Mouse (Mus musculus) forebrain, embryonic 15.5 days (tissue): Measurements from ENCODE around the gene Isoc2a. TPM values are rescaled to one million over a fixed set of nuclear protein-coding genes. Genes with fewer than 3 reads are reported as not detected.

Experiments
- ATAC-seq: fragments of 200-750 bp; cut with Nextera tagmentation; replicated peaks from 2 replicates; pipeline ENCODE4 v1.8.0; 2017; ENCODE audit warnings: mild to moderate bottlenecking, moderate TSS enrichment, moderate library complexity
- H3K27ac ChIP-seq: fragments of 300-500 bp; sonication (generic); replicated peaks from 2 replicates; pipeline ENCODE4 v1.5.1; 2015; ENCODE audit warnings: mild to moderate bottlenecking, inconsistent platforms
- H3K27me3 ChIP-seq: fragments of 300-500 bp; sonication (generic); 2 replicates; pipeline ENCODE4 v1.6.1; 2015; ENCODE audit warnings: inconsistent platforms
- H3K36me3 ChIP-seq: fragments of 300-500 bp; sonication (generic); 2 replicates; pipeline ENCODE4 v1.6.1; 2015; ENCODE audit warnings: mild to moderate bottlenecking, inconsistent platforms
- H3K4me1 ChIP-seq: fragments of 300-500 bp; sonication (generic); 2 replicates; pipeline ENCODE4 v1.6.1; 2015; ENCODE audit warnings: inconsistent platforms
- H3K4me2 ChIP-seq: fragments of 300-500 bp; sonication (generic); replicated peaks from 2 replicates; pipeline ENCODE4 v1.6.1; 2015; ENCODE audit warnings: mild to moderate bottlenecking, inconsistent platforms
- H3K4me3 ChIP-seq: fragments of 300-500 bp; sonication (generic); 2 replicates; pipeline ENCODE4 v1.5.1; 2015; ENCODE audit warnings: mild to moderate bottlenecking, inconsistent platforms
- H3K9ac ChIP-seq: fragments of 300-500 bp; sonication (generic); replicated peaks from 2 replicates; pipeline ENCODE4 v1.6.1; 2015; ENCODE audit warnings: mild to moderate bottlenecking, inconsistent platforms
- H3K9me3 ChIP-seq: fragments of 300-500 bp; sonication (generic); 2 replicates; pipeline ENCODE4 v1.6.1; 2016; ENCODE audit warnings: inconsistent platforms
- WGBS: fragments of 180-500 bp; shearing (Covaris S2); methylation state at CpG from one replicate; pipeline ENCODE4 v1.1.7; 2015; ENCODE audit warnings: mixed read lengths; 5-methylcytosine and 5-hydroxymethylcytosine counted together
- polyA plus RNA-seq: library from polyadenylated mRNA; unstranded; fragments of >200 nt; fragmentation: Nextera tagmentation; extraction: Ambion mirVana; gene quantifications from 2 replicates; pipeline ENCODE4 v1.2.1, GENCODE M21; 2015

The Isoc2a gene
- polyA plus RNA-seq, 1 experiment from 2014 or later, result 0.76 TPM

DNA sequence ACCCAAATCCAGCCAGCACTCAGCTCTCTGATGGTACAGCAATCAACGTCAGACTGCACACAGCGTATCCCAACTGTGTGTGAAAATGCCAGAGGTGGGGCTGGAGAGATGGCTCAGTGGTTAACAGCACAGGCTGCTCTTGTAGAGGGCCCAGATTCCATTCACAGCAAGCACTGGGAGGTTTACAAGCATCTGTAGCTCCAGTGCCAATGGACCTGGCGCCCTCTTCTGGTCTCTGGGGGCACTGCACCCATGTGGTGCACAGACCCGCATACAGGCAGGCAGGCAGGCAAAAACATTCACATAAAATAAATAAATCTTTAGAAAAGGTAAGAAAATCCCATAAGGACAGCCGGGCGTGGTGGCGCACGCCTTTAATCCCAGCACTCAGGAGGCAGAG lies 24.2 kb downstream of the Isoc2a start:
- WGBS, result 44% methylated on average over 8 of the region's 8 CpGs
- H3K9me3 ChIP-seq, result no peaks in the 10 kb centered on the region
- no peak overlapping the region for H3K27ac ChIP-seq
- no peak for ATAC-seq
- peaks cover 9% of the 10 kb centered on the region for H3K4me1 ChIP-seq
- no peak overlapping the region for H3K9ac ChIP-seq
- no peak overlapping the region for H3K4me2 ChIP-seq
- H3K36me3 ChIP-seq, result no peaks in the 10 kb centered on the region
- H3K4me3 ChIP-seq, result no peak overlapping the region
- no peaks in the 10 kb centered on the region for H3K27me3 ChIP-seq

DNA sequence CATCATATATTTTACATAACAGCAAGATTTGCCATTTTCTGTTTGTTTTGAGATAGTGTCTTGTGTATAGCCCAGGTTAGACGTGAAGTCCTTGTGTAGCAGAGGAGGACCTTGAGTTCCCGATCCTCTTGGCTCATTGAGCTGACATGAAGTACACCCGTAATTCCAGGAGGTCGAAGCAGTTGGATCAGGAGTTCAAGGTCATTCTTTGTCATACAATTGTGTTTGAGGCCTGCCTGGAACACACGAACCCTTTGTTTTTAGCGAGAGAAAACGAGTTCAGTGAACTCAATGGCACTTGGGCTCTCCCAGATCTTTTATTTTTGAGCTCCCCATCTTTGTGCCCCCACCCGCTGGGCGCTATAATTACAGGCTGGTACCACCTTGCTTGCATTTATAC lies 25.5 kb downstream of the Isoc2a start:
- Histone ChIP-seq H3K9me3 (no peaks in the 10 kb centered on the region), H3K36me3 (no peaks in the 10 kb centered on the region), H3K9ac (no peak overlapping the region), H3K27me3 (no peaks in the 10 kb centered on the region), H3K4me2 (no peak overlapping the region), H3K27ac (no peak overlapping the region), H3K4me1 (peaks cover 9% of the 10 kb centered on the region), H3K4me3 (no peak overlapping the region)
- 51% methylated on average over 9 of the region's 9 CpGs for WGBS
- no peak for ATAC-seq

DNA sequence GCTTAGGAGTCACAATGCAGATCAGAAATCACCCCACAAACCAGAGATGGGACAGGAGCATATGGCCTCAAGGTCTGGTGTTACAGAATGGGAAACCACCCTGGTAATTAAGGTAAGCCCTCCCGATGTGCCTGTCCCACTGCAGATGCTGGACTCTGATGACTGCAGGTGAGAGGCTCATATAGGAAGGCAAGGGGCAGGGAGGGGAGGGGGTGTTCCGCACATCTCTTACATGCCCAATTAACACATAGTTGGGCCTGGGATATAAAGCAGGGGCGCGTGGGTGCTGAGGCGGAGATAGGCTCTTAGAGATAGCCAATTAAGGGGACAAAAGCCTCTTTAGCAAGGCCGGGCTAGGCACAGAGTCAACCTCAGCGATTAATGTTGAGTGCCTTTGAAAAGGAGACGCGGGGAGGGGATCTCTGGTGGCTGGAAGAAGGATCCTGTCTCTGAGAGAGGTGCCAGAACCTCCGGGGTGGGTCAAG lies 29.6 kb downstream of the Isoc2a start, which contains the start of gene Gm36210:
Gene Gm36210, minus strand, starts transcription at position 51 of the 485 bp plus-strand sequence.
- ATAC-seq, result no peak
- Histone ChIP-seq H3K4me2 (no peak within 1 kb of the TSS), H3K36me3 (no peaks in the 10 kb centered on the region), H3K4me1 (no peaks in the 10 kb centered on the region), H3K4me3 (no peak within 1 kb of the TSS), H3K27ac (no peak within 1 kb of the TSS), H3K9ac (no peak within 1 kb of the TSS), H3K27me3 (no peaks in the 10 kb centered on the region), H3K9me3 (no peaks in the 10 kb centered on the region)
- 4% methylated on average over 10 of the region's 10 CpGs for WGBS

GRCm38 (mm10) chr7:4911561-4911960 lies 34.6 kb downstream of the Isoc2a start:
- Histone ChIP-seq H3K36me3 (no peaks in the 10 kb centered on the region), H3K4me1 (peaks cover 14% of the 10 kb centered on the region), H3K27me3 (no peaks in the 10 kb centered on the region), H3K9ac (no peak overlapping the region), H3K9me3 (no peaks in the 10 kb centered on the region), H3K4me2 (no peak overlapping the region), H3K27ac (no peak overlapping the region), H3K4me3 (no peak overlapping the region)
- WGBS, result 33% methylated on average over 9 of the region's 9 CpGs
- no peak for ATAC-seq

- no peak for ATAC-seq
- no peaks in the 10 kb centered on the region for H3K36me3 ChIP-seq
- H3K9me3 ChIP-seq, result no peaks in the 10 kb centered on the region
- peaks cover 21% of the 10 kb centered on the region for H3K4me1 ChIP-seq
- no peak overlapping the region for H3K4me2 ChIP-seq
- H3K27me3 ChIP-seq, result no peaks in the 10 kb centered on the region
- 61% methylated on average over 5 of the region's 5 CpGs for WGBS
- H3K4me3 ChIP-seq, result no peak overlapping the region
- no peak overlapping the region for H3K27ac ChIP-seq
- no peak overlapping the region for H3K9ac ChIP-seq
These were observed 35.3 kb downstream of the Isoc2a start for GRCm38 (mm10) chr7:4912248-4912647.

DNA sequence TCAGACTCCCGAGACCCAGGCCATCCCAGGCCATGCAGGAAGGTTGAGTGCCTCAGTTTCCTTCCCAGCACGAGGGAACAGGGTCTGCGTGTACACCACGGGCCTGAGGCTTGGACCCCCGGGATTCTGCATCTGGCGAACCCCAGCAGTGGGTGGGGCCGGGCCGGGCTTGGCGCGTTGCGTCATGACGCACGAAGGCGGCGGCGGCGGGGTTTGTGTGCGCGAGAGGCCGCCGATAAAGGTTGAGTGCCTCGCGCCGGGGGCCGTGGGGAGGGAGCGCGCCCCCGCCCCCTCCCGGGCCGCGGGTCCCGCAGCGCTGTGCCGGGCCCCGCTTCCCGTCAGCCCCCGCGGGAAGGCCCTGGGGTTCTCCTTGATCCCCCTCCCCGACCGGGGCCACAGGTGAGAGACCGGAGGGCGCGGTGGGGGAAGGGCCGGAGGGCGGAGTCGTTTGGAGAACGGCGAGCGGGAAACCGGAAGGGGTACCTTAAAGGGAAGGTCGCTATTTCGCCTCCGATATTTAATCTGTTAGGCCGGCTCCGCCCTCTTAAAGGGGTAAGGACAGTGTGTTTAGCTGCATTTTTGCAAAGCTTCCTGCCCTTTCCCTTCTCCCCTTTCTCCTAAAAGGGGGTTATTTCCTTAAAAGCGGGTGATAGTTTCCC lies 38.2 kb downstream of the Isoc2a start, which contains the start of gene Zfp628:
Gene Zfp628, plus strand, starts transcription at position 211 of the 659 bp plus-strand sequence.
- no peaks in the 10 kb centered on the region for H3K9me3 ChIP-seq
- H3K27ac ChIP-seq, result peak within 1 kb of the TSS; percentile 97
- H3K4me1 ChIP-seq, result peaks cover 21% of the 10 kb centered on the region
- peak within 1 kb of the TSS; percentile 76 for H3K9ac ChIP-seq
- peak within 1 kb of the TSS; percentile 69 for H3K4me3 ChIP-seq
- WGBS, result under 1% methylated on average over 53 of the region's 56 CpGs
- H3K27me3 ChIP-seq, result no peaks in the 10 kb centered on the region
- peak within 1 kb of the TSS; percentile 75 for H3K4me2 ChIP-seq
- peaks cover 15% of the 10 kb centered on the region for H3K36me3 ChIP-seq
- peak; percentile 92 for ATAC-seq

DNA sequence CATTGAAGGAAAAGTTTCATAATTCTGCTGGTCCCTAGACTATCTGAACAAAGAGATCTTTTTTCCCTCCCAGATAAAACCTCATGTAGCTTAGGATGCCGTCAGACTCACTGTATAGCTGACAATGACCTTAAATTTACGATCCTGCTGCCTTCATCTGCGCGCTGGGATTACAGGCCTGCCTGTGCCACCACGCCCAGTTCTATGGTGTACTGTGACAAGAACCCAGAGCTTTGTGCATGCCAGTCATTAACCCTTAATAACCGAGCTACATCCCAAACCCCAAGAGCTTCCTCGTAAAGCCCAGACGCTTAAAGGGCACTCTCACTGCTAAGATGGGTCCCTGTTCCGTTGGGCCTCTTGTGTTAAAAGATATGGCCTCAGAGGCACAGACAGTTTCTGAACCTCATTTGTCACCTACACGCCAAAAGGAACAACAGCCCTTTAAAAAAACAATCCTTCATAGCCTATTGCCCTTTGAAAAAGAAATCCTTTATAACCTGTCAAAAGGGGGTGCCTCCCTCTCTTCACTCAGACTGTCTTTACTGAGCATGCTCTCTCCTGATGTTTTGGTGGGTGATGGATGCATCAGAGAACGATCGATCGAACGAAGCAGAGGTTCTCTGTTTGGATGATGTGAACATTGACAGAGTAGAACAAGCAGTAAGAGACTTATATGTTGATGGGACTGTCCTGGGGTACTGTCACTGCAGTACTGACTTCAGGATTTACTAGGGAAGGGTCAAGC lies 38.9 kb downstream of the Isoc2a start:
- 16% methylated on average over 14 of the region's 14 CpGs for WGBS

GRCm38 (mm10) chr7:4917494-4917893 lies 40.5 kb downstream of the Isoc2a start:
- Histone ChIP-seq H3K36me3 (peaks cover 23% of the 10 kb centered on the region), H3K4me3 (no peak overlapping the region), H3K4me2 (no peak overlapping the region), H3K27me3 (no peaks in the 10 kb centered on the region), H3K9me3 (no peaks in the 10 kb centered on the region), H3K27ac (no peak overlapping the region), H3K4me1 (peaks cover 35% of the 10 kb centered on the region), H3K9ac (no peak overlapping the region)
- 98% methylated on average over 2 of the region's 2 CpGs for WGBS
- ATAC-seq, result no peak

More for the DNA sequence above, 38.9 kb downstream of the Isoc2a start:
- Histone ChIP-seq H3K9ac (peak overlapping the region; percentile 76), H3K4me2 (peak overlapping the region; percentile 75), H3K4me1 (peaks cover 21% of the 10 kb centered on the region), H3K27me3 (no peaks in the 10 kb centered on the region), H3K4me3 (peak overlapping the region; percentile 69), H3K27ac (peak overlapping the region; percentile 97), H3K36me3 (peaks cover 22% of the 10 kb centered on the region), H3K9me3 (no peaks in the 10 kb centered on the region)
- peak; percentile 63 for ATAC-seq

GRCm38 (mm10) chr7:4918681-4919080 lies 41.7 kb downstream of the Isoc2a start:
- Histone ChIP-seq H3K36me3 (peaks cover 23% of the 10 kb centered on the region), H3K27ac (no peak overlapping the region), H3K9ac (no peak overlapping the region), H3K27me3 (no peaks in the 10 kb centered on the region), H3K4me1 (peaks cover 47% of the 10 kb centered on the region), H3K4me3 (no peak overlapping the region), H3K9me3 (no peaks in the 10 kb centered on the region), H3K4me2 (no peak overlapping the region)
- no peak for ATAC-seq
- 96% methylated on average over 15 of the region's 15 CpGs for WGBS

GRCm38 (mm10) chr7:4919096-4919495 lies 42.1 kb downstream of the Isoc2a start:
- no peak overlapping the region for H3K9ac ChIP-seq

GRCm38 (mm10) chr7:4919971-4920370 lies 43.0 kb downstream of the Isoc2a start:
- Histone ChIP-seq H3K9ac (no peak overlapping the region), H3K4me1 (peaks cover 55% of the 10 kb centered on the region), H3K27me3 (no peaks in the 10 kb centered on the region), H3K27ac (no peak overlapping the region), H3K36me3 (peaks cover 23% of the 10 kb centered on the region), H3K4me3 (no peak overlapping the region), H3K4me2 (no peak overlapping the region), H3K9me3 (no peaks in the 10 kb centered on the region)
- WGBS, result 91% methylated on average over 21 of the region's 21 CpGs
- ATAC-seq, result no peak

More at GRCm38 (mm10) chr7:4919096-4919495, 42.1 kb downstream of the Isoc2a start:
- no peak for ATAC-seq
- H3K36me3 ChIP-seq, result peaks cover 23% of the 10 kb centered on the region
- 85% methylated on average over 21 of the region's 21 CpGs for WGBS
- H3K9me3 ChIP-seq, result no peaks in the 10 kb centered on the region
- no peaks in the 10 kb centered on the region for H3K27me3 ChIP-seq
- H3K27ac ChIP-seq, result no peak overlapping the region
- peaks cover 52% of the 10 kb centered on the region for H3K4me1 ChIP-seq
- H3K4me3 ChIP-seq, result no peak overlapping the region
- H3K4me2 ChIP-seq, result no peak overlapping the region

- H3K36me3 ChIP-seq, result peaks cover 23% of the 10 kb centered on the region
- H3K27ac ChIP-seq, result peak overlapping the region; percentile 96
- no peak for ATAC-seq
- H3K4me3 ChIP-seq, result no peak overlapping the region
- H3K9me3 ChIP-seq, result no peaks in the 10 kb centered on the region
- peaks cover 60% of the 10 kb centered on the region for H3K4me1 ChIP-seq
- H3K9ac ChIP-seq, result no peak overlapping the region
- WGBS, result 92% methylated on average over 19 of the region's 19 CpGs
- no peak overlapping the region for H3K4me2 ChIP-seq
- H3K27me3 ChIP-seq, result no peaks in the 10 kb centered on the region
These were observed 43.5 kb downstream of the Isoc2a start for GRCm38 (mm10) chr7:4920496-4920895.
